Mouse (Mus musculus) kidney, postnatal 10 days (tissue): ENCODE measurements around the gene Slc12a9.
"Not testable (repeated sequence)": the region's sequence is repeated elsewhere in the genome, so short reads cannot be mapped to it uniquely, and the experiment has no call there.

ENCODE experiments used
- DNase-seq: peaks from one replicate; pipeline ENCODE4 v3.0.0; 2021; ENCODE audit warnings: mixed read lengths

Gene Slc12a9

DNA sequence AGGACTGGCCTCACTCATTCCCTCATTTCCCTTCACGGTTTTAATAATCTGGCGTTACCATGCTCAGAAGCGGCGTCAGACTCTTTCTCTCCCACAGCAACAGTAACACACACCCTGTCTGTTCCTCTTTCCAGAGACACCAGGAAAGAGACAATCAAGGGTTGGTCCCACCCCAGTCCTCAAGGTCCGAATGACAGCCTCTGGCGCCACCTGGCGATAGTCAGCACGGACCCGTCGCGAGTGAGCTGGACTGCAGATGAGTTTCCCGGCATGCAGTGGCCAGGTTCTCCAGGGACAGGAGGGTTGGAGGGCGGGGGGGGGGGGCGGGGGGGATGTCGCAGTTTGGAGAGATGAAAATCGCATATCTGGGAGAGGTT, 46.8 kb downstream of the Slc12a9 start:
- peak; percentile 94 for DNase-seq

- DNase-seq: no peak
These were observed 47.4 kb downstream of the Slc12a9 start for GRCm38 (mm10) chr5:137285986-137286385.

DNA sequence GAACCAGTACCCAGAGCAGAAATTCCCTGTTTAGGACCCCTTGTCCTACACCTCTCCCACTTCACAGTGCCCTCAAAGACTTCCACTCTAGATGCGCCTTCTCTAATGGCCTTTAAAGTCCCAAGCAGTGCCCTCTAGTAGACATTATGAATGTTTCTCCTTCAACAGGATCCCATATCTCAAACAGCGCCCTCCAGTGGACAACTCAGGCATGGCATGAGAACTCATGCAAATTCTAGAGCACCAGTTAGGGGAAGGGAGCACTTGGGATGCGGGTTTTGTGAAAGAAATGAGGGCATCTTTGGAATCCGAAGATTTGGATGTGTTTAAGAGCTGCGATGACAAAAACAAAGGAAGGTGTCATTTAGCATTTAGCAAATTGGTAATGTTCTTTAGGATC, 48.4 kb downstream of the Slc12a9 start:
- peak; percentile 62 for DNase-seq

DNA sequence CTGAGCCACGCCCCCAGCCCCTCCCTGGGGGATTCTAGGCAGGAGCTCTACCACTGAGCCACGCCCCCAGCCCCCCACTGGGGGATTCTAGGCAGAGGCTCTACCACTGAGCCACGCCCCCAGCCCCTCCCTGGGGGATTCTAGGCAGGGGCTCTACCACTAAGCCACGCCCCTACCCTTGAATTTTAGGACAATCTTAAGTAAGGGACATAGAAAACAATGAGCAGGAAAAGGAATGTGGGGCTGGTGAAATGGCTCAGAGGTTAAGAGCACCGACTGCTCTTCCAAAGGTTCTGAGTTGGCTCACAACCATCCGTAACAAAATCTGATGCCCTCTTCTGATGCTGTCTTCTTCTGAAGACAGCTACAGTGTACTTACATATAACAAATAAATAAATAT, 49.0 kb downstream of the Slc12a9 start:
- not testable (repeated sequence) for DNase-seq

- peak; percentile 70 for DNase-seq
These were observed 55.7 kb downstream of the Slc12a9 start for GRCm38 (mm10) chr5:137277360-137278342.

- peak; percentile 49 for DNase-seq
These were observed 65.1 kb downstream of the Slc12a9 start for GRCm38 (mm10) chr5:137268131-137268910.

- DNase-seq: no peak
These were observed 68.6 kb downstream of the Slc12a9 start for GRCm38 (mm10) chr5:137264787-137265186.
